Mouse (Mus musculus) testis, adult 2 months (tissue): ENCODE data around the gene Rims3.

Experiments used
- CTCF ChIP-seq: fragments of 200-500 bp; IDR thresholded peaks from 2 replicates; pipeline ENCODE4 v1.5.1; 2012; ENCODE audit warnings: low read depth, mild to moderate bottlenecking, inconsistent platforms, low read length, moderate library complexity; ENCODE audit not compliant: control insufficient read depth, insufficient read depth, insufficient replicate concordance
- POLR2A ChIP-seq: fragments of 200-500 bp; IDR thresholded peaks from 2 replicates; pipeline ENCODE4 v1.6.1; 2012; ENCODE audit warnings: low read depth, mild to moderate bottlenecking, inconsistent platforms, low read length, moderate library complexity; ENCODE audit not compliant: control insufficient read depth

- TF ChIP-seq CTCF (no peak), POLR2A (no peak)
Measured at GRCm38 (mm10) chr4:120886131-120886530, 31.5 kb downstream of the Rims3 start.
